In the genomic region with DNA sequence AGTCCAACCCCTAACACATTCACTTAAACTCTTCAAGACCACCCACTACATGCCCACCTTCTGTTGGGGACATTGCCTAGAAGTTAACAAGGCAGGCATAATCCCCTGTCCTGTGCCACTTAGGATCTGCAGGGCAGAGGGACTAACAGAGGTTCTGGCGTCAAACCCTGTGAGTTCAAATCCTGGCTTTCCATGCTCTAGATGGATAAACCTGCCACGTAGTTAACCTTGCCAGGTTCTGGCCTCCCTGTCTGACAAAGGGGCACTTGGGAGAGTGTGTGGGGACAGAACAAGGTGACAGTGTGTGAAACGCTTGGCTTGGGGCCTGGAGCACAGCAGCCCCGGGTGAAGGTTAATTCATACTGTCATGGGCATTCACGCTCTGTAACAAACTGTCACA, we compare ENCODE assay signal across 20 mouse cellular contexts. TPM values are rescaled to one million over a fixed set of nuclear protein-coding genes. Genes with fewer than 3 reads are reported as not detected.
DNase-seq lines count a peak whose midpoint lies in the region; ATAC-seq and TF ChIP-seq lines count a peak whose summit lies in the region.
"Had no signal": no experiment of that assay in that cellular context is flagged by ENCODE, and none has a peak within 500 bp of the region (broad histone marks: within the 10 kb centered on the region; RNA-seq: fewer than 3 reads in every experiment).

No protein-coding gene starts in this region.

- no peak overlapping the region for H3K27ac ChIP-seq in heart, embryonic 10.5 days
- no peak overlapping the region for H3K27ac ChIP-seq in heart, embryonic 12.5 days (ENCODE audit: poor library complexity, severe bottlenecking)
- no peak overlapping the region for H3K27ac ChIP-seq in hindbrain, postnatal 0 days
- no peak overlapping the region for H3K27ac ChIP-seq in hindbrain, embryonic 14.5 days
- peak overlapping the region; percentile 12; the same call in 1 of the 2 replicates for H3K27ac ChIP-seq in limb, embryonic 10.5 days
- H3K27ac ChIP-seq: embryonic facial prominence, embryonic 12.5 days; forebrain, embryonic 15.5 days; heart, adult 2 months; hindbrain, embryonic 13.5 days; kidney, postnatal 0 days had no signal

- H3K4me1 ChIP-seq in heart, embryonic 10.5 days = 0 out of 2 replicates have a peak, but pooled peaks cover 4% of the 10 kb centered on the region
- 0 out of 2 replicates have a peak, but pooled peaks cover 4% of the 10 kb centered on the region for H3K4me1 ChIP-seq in heart, embryonic 12.5 days (replicated peaks)
- no peaks in the 10 kb centered on the region for H3K4me1 ChIP-seq in hindbrain, postnatal 0 days (ENCODE audit: insufficient read depth, low read length)
- H3K4me1 ChIP-seq in hindbrain, embryonic 14.5 days (replicated peaks; ENCODE audit: control insufficient read depth, insufficient read depth, low read length) = no peaks in the 10 kb centered on the region
- peaks cover 31% of the 10 kb centered on the region for H3K4me1 ChIP-seq in limb, embryonic 10.5 days

- no peak overlapping the region for H3K4me3 ChIP-seq in heart, embryonic 10.5 days
- no peak overlapping the region for H3K4me3 ChIP-seq in heart, embryonic 12.5 days
- H3K4me3 ChIP-seq in hindbrain, postnatal 0 days (ENCODE audit: low read length) = no peak overlapping the region
- no peak overlapping the region for H3K4me3 ChIP-seq in hindbrain, embryonic 14.5 days (replicated peaks; ENCODE audit: low read length)
- no peak overlapping the region for H3K4me3 ChIP-seq in limb, embryonic 10.5 days
- H3K4me3 ChIP-seq: embryonic facial prominence, embryonic 12.5 days; forebrain, embryonic 15.5 days; heart, adult 2 months; hindbrain, embryonic 13.5 days had no signal

- ATAC-seq in heart, embryonic 12.5 days (ENCODE audit: insufficient number of reproducible peaks, low FRiP score) = no peak
- peak; percentile 40; the same call in 1 of the 2 replicates for ATAC-seq in hindbrain, postnatal 0 days
- no peak for ATAC-seq in hindbrain, embryonic 14.5 days (ENCODE audit: low FRiP score)
- ATAC-seq: activated CD4-positive, CD25-positive, alpha-beta regulatory T cell, adult 4 months; inflammation-experienced regulatory T-cells, adult 6 months; intestine, postnatal 0 days; Patski had no signal

- no peak for TF ChIP-seq CTCF in hindbrain, postnatal 0 days (IDR thresholded peaks at IDR 0.05; ENCODE audit: low read depth)

- WGBS in heart, embryonic 10.5 days = 76% methylated on average over 5 of the region's 5 CpGs
- WGBS in heart, embryonic 12.5 days = 81% methylated on average over 5 of the region's 5 CpGs
- WGBS in hindbrain, postnatal 0 days = 37% methylated on average over 5 of the region's 5 CpGs
- 59% methylated on average over 5 of the region's 5 CpGs for WGBS in hindbrain, embryonic 14.5 days
- 82% methylated on average over 5 of the region's 5 CpGs for WGBS in limb, embryonic 10.5 days

- no peak overlapping the region for H3K4me2 ChIP-seq in heart, embryonic 12.5 days
- no peak overlapping the region for H3K4me2 ChIP-seq in hindbrain, postnatal 0 days (ENCODE audit: low read depth, low read length)
- no peak overlapping the region for H3K4me2 ChIP-seq in hindbrain, embryonic 14.5 days (replicated peaks)
- H3K4me2 ChIP-seq: embryonic facial prominence, embryonic 12.5 days; forebrain, embryonic 15.5 days; hindbrain, embryonic 13.5 days had no signal

- H3K9me3 ChIP-seq in heart, embryonic 10.5 days = no peaks in the 10 kb centered on the region
- no peaks in the 10 kb centered on the region for H3K9me3 ChIP-seq in heart, embryonic 12.5 days (replicated peaks)
- no peaks in the 10 kb centered on the region for H3K9me3 ChIP-seq in hindbrain, postnatal 0 days (ENCODE audit: low read length)
- no peaks in the 10 kb centered on the region for H3K9me3 ChIP-seq in hindbrain, embryonic 14.5 days (ENCODE audit: control insufficient read depth, low read length)
- no peaks in the 10 kb centered on the region for H3K9me3 ChIP-seq in limb, embryonic 10.5 days (replicated peaks)
- H3K9me3 ChIP-seq: embryonic facial prominence, embryonic 12.5 days; forebrain, embryonic 15.5 days; hindbrain, embryonic 13.5 days had no signal

- H3K36me3 ChIP-seq in heart, embryonic 10.5 days = no peaks in the 10 kb centered on the region
- no peaks in the 10 kb centered on the region for H3K36me3 ChIP-seq in heart, embryonic 12.5 days
- H3K36me3 ChIP-seq in hindbrain, postnatal 0 days (ENCODE audit: insufficient read depth, low read length) = no peaks in the 10 kb centered on the region
- H3K36me3 ChIP-seq in hindbrain, embryonic 14.5 days (replicated peaks; ENCODE audit: control insufficient read depth, insufficient read depth) = no peaks in the 10 kb centered on the region
- no peaks in the 10 kb centered on the region for H3K36me3 ChIP-seq in limb, embryonic 10.5 days
- H3K36me3 ChIP-seq: embryonic facial prominence, embryonic 12.5 days; forebrain, embryonic 15.5 days; hindbrain, embryonic 13.5 days had no signal

- peaks cover 3% of the 10 kb centered on the region; the same call in 1 of the 2 replicates for H3K27me3 ChIP-seq in heart, embryonic 10.5 days (ENCODE audit: insufficient read depth, poor library complexity, severe bottlenecking)
- H3K27me3 ChIP-seq in heart, embryonic 12.5 days (replicated peaks) = no peaks in the 10 kb centered on the region
- peaks cover 9% of the 10 kb centered on the region; the same call in 1 of the 2 replicates for H3K27me3 ChIP-seq in hindbrain, postnatal 0 days (ENCODE audit: insufficient read depth, low read length)
- H3K27me3 ChIP-seq in hindbrain, embryonic 14.5 days (ENCODE audit: control insufficient read depth, insufficient read depth, low read length) = 0 out of 2 replicates have a peak, but pooled peaks cover 8% of the 10 kb centered on the region
- peaks cover 23% of the 10 kb centered on the region; the same call in 1 of the 2 replicates for H3K27me3 ChIP-seq in limb, embryonic 10.5 days (ENCODE audit: low read depth, poor library complexity, severe bottlenecking)
- H3K27me3 ChIP-seq: CH12.LX; embryonic facial prominence, embryonic 12.5 days; forebrain, embryonic 15.5 days had no signal

- no peak overlapping the region for H3K9ac ChIP-seq in heart, embryonic 12.5 days
- H3K9ac ChIP-seq in hindbrain, postnatal 0 days (replicated peaks; ENCODE audit: low read length) = no peak overlapping the region
- H3K9ac ChIP-seq in hindbrain, embryonic 14.5 days = no peak overlapping the region
- H3K9ac ChIP-seq: embryonic facial prominence, embryonic 12.5 days; forebrain, embryonic 15.5 days; hindbrain, embryonic 13.5 days had no signal

- DNase-seq in cerebellum, postnatal 10 days = peak; percentile 40 to 49
- no peak for DNase-seq in cerebellum, adult 9-11 months
- DNase-seq in heart, embryonic 10.5 days (ENCODE audit: low spot score) = peak; percentile 62
- no peak for DNase-seq in hindbrain, postnatal 0 days (ENCODE audit: low spot score)
- DNase-seq in hindbrain, embryonic 14.5 days (ENCODE audit: low spot score) = no peak
- no peak for DNase-seq in limb, embryonic 10.5 days (ENCODE audit: low spot score)
- DNase-seq: adrenal gland, adult 8-10 months; gastrocnemius, postnatal 36 days; kidney, adult 9 months had no signal

RNA-seq across cellular contexts. Expression of gene Spock1, which starts 36.3 kb away (rescaled TPM):
- 1.1 and 2.1 TPM in 2 replicates for polyA plus RNA-seq in heart, embryonic 10.5 days (2016; fragmentation: Nextera tagmentation; extraction: Ambion mirVana)
- 0.41 and 0.70 TPM in 2 replicates for polyA plus RNA-seq in heart, embryonic 12.5 days (2016; fragmentation: Nextera tagmentation; extraction: Ambion mirVana)
- total RNA-seq in hindbrain, postnatal 0 days (2014; rRNA removed) = 101 and 118 TPM in 2 replicates
- polyA plus RNA-seq in hindbrain, postnatal 0 days (2015; fragmentation: Nextera tagmentation; extraction: Ambion mirVana) = 72.1 and 80.3 TPM in 2 replicates
- polyA plus RNA-seq in hindbrain, embryonic 14.5 days (2014; fragmentation: Nextera tagmentation; extraction: Ambion mirVana) = 104 and 118 TPM in 2 replicates
- polyA plus RNA-seq in limb, embryonic 10.5 days (2016; fragmentation: Nextera tagmentation; extraction: Ambion mirVana) = 0.67 and 0.93 TPM in 2 replicates
- total RNA-seq: CH12.LX; heart, adult 2 months had no signal
- polyA plus RNA-seq: inflammation-experienced regulatory T-cells, adult 6 months; Patski had no signal

Comparison
In these comparisons a context has a peak if more than half of its experiments do, and no peak if none do; other contexts are left out.
1. DNase-seq: peak in cerebellum, postnatal 10 days (2 of 2) and heart, embryonic 10.5 days (single experiment); none in cerebellum, adult 9-11 months (single experiment), hindbrain, postnatal 0 days (single experiment), hindbrain, embryonic 14.5 days (single experiment) and limb, embryonic 10.5 days (single experiment).
2. RNA of gene Spock1, which starts 36.3 kb away (polyA plus RNA-seq): 104 to 118 TPM in hindbrain, embryonic 14.5 days and 72.1 to 80.3 TPM in hindbrain, postnatal 0 days; 1.1 to 2.1 TPM in heart, embryonic 10.5 days, 0.67 to 0.93 TPM in limb, embryonic 10.5 days and 0.41 to 0.70 TPM in heart, embryonic 12.5 days; every median in the first group is over 10 times any median in the second.